Mouse (Mus musculus): ENCODE measurements around the gene Dysf. TPM values are rescaled to one million over a fixed set of nuclear protein-coding genes. Genes with fewer than 3 reads are reported as not detected.

The Dysf gene
- polyA plus RNA-seq, 1 experiment from 2014 or later, result 9.4 TPM

DNA sequence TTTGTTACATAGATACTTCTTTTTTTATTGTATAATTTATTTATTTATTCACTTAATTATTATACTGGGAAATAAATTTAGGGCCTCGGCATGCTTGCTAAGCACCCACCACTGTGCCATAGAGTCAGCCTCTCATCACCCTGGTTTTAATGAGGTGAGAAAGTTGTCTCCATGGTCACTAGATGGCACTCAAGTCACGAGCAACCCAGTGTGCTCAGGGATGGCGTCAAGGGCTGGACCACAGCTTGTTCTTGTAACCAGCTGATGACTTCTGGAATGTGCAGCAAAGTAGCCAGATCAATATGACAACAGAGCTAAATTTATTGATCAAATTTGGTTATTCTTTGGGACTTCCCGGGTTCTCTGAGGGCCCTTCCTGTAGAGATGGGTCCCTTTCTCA is 85.1 kb downstream of the Dysf start:
- no peaks in the 10 kb centered on the region for H3K36me3 ChIP-seq (ENCODE audit: control insufficient read depth, insufficient read depth, low read length)
- H3K4me3 ChIP-seq (ENCODE audit: low read length), result no peak overlapping the region
- H3K9me3 ChIP-seq (ENCODE audit: control insufficient read depth, low read length), result peaks cover 3% of the 10 kb centered on the region; the same call in 1 of the 2 replicates
- H3K4me1 ChIP-seq (replicated peaks; ENCODE audit: control insufficient read depth, insufficient read depth, low read length), result no peaks in the 10 kb centered on the region
- 13% methylated on average over 4 of the region's 4 CpGs for WGBS
- no peaks in the 10 kb centered on the region for H3K27me3 ChIP-seq (ENCODE audit: control insufficient read depth, insufficient read depth, low read depth, low read length)
- H3K9ac ChIP-seq (ENCODE audit: low read length), result no peak overlapping the region
- no peak overlapping the region for H3K27ac ChIP-seq (ENCODE audit: low read length)
- no peak overlapping the region for H3K4me2 ChIP-seq (ENCODE audit: low read depth, low read length)
- ATAC-seq (ENCODE audit: low read depth), result peak; percentile 59; the same call in 1 of the 2 replicates

DNA sequence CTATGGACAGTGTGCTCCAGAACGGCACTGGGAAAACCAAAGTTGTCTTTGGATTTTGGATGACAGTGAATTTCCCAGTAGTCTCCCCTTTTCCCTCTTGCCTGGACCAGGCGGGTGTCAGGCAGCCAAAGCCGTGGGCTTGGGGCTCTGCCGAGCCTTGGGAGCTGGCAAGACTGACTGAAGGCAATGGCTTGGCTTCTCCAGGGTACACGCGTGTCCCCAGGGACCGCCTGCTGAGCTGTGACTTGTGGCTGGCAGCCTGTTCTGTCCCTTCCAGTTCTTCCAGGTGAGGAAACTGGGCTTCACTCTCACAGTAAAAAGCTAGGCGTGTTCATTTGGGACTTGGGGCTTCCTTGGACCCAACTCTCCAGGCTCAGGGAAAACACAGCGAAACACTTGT is 86.1 kb downstream of the Dysf start:
- ATAC-seq (ENCODE audit: low read depth), result no peak

DNA sequence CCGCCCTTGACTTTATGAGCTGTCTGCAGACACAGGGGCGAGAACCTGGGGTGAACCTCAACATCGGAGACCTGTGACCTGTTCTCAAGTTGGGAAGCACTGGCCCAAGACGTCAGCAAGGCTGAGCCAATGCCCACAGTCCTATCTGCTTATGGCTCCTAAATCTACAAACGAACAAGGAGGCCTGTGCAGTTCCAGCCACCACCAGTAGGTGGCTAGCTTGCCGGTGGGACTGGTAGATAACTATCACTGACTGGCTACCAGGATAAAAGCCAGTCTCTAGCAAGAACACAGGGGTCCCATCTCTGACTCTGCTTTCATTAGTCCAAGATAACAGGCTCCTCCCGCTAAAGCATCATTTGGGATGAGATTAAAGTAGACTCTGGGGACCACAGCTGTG is 86.6 kb downstream of the Dysf start:
- Histone ChIP-seq H3K9me3 (ENCODE audit: control insufficient read depth, low read length) (no peaks in the 10 kb centered on the region), H3K4me3 (ENCODE audit: low read length) (no peak overlapping the region)
- no peak; the same call in 1 of the 2 replicates for ATAC-seq (ENCODE audit: low read depth)

More for the DNA sequence above, 86.1 kb downstream of the Dysf start:
- Histone ChIP-seq H3K4me3 (ENCODE audit: low read length) (no peak overlapping the region), H3K9me3 (ENCODE audit: control insufficient read depth, low read length) (peaks cover 3% of the 10 kb centered on the region; the same call in 1 of the 2 replicates), H3K27ac (ENCODE audit: low read length) (no peak overlapping the region), H3K36me3 (ENCODE audit: control insufficient read depth, insufficient read depth, low read length) (no peaks in the 10 kb centered on the region), H3K4me1 (replicated peaks; ENCODE audit: control insufficient read depth, insufficient read depth, low read length) (no peaks in the 10 kb centered on the region), H3K9ac (ENCODE audit: low read length) (no peak overlapping the region), H3K4me2 (ENCODE audit: low read depth, low read length) (no peak overlapping the region), H3K27me3 (ENCODE audit: control insufficient read depth, insufficient read depth, low read depth, low read length) (no peaks in the 10 kb centered on the region)
- 86% methylated on average over 9 of the region's 9 CpGs for WGBS

DNA sequence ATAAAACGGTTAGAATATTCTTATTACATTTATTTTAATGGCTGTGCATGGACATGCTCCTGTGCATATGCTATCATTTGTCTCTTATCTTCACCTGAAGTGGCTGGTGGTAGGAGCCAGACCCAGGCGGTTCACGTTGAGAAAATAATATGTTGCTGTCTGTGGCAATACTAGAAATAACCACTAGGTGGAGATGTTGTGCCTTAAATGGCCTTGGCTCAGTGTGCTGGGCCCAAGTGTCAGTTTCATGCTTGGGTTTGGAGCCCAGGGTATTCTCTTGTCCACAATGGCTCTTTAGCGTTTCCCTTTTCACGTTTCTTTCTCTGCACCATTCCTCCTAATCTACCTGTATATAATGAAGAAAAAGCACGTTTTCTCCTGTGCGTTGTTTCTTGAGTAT is 87.5 kb downstream of the Dysf start:
- WGBS, result 12% methylated on average over 7 of the region's 7 CpGs
- Histone ChIP-seq H3K36me3 (ENCODE audit: control insufficient read depth, insufficient read depth, low read length) (no peaks in the 10 kb centered on the region), H3K27me3 (ENCODE audit: control insufficient read depth, insufficient read depth, low read depth, low read length) (no peaks in the 10 kb centered on the region), H3K9ac (ENCODE audit: low read length) (no peak overlapping the region), H3K4me3 (ENCODE audit: low read length) (no peak overlapping the region), H3K4me1 (replicated peaks; ENCODE audit: control insufficient read depth, insufficient read depth, low read length) (no peaks in the 10 kb centered on the region), H3K9me3 (ENCODE audit: control insufficient read depth, low read length) (no peaks in the 10 kb centered on the region), H3K27ac (ENCODE audit: low read length) (no peak overlapping the region), H3K4me2 (ENCODE audit: low read depth, low read length) (no peak overlapping the region)
- peak; percentile 60 for ATAC-seq (ENCODE audit: low read depth)

More for the DNA sequence above, 86.6 kb downstream of the Dysf start:
- Histone ChIP-seq H3K4me2 (ENCODE audit: low read depth, low read length) (no peak overlapping the region), H3K9ac (ENCODE audit: low read length) (no peak overlapping the region), H3K27ac (ENCODE audit: low read length) (no peak overlapping the region), H3K36me3 (ENCODE audit: control insufficient read depth, insufficient read depth, low read length) (no peaks in the 10 kb centered on the region), H3K27me3 (ENCODE audit: control insufficient read depth, insufficient read depth, low read depth, low read length) (no peaks in the 10 kb centered on the region), H3K4me1 (replicated peaks; ENCODE audit: control insufficient read depth, insufficient read depth, low read length) (no peaks in the 10 kb centered on the region)
- 21% methylated on average over 7 of the region's 7 CpGs for WGBS

DNA sequence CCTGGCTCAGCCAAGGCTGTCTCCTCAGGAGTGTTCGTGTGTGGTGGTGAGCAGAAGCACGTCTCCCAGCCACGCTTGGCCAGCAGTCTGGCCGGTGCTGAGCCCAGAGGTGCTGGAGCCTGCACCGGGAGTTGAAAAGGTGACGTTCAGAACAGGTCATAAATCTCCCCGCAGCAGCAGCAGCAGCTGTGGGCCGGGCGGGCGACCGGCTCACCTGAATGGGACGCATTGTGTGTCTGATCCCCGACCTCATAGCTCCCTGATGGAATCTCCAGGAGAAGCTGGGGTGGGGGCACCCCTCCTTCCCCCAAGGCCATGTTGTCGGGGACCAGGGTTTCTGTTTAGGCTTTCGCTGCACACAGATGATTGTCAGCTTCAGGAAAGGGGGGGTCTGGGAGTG is 93.6 kb downstream of the Dysf start:
- WGBS, result 23% methylated on average over 15 of the region's 15 CpGs
- peaks cover 9% of the 10 kb centered on the region for H3K27me3 ChIP-seq (ENCODE audit: control insufficient read depth, insufficient read depth, low read depth, low read length)
- no peak overlapping the region for H3K4me3 ChIP-seq (ENCODE audit: low read length)
- H3K4me1 ChIP-seq (replicated peaks; ENCODE audit: control insufficient read depth, insufficient read depth, low read length), result peaks cover 7% of the 10 kb centered on the region
- H3K36me3 ChIP-seq (ENCODE audit: control insufficient read depth, insufficient read depth, low read length), result no peaks in the 10 kb centered on the region
- H3K9me3 ChIP-seq (ENCODE audit: control insufficient read depth, low read length), result no peaks in the 10 kb centered on the region
- no peak overlapping the region for H3K4me2 ChIP-seq (ENCODE audit: low read depth, low read length)
- H3K9ac ChIP-seq (ENCODE audit: low read length), result no peak overlapping the region
- ATAC-seq (ENCODE audit: low read depth), result no peak
- no peak overlapping the region for H3K27ac ChIP-seq (ENCODE audit: low read length)

DNA sequence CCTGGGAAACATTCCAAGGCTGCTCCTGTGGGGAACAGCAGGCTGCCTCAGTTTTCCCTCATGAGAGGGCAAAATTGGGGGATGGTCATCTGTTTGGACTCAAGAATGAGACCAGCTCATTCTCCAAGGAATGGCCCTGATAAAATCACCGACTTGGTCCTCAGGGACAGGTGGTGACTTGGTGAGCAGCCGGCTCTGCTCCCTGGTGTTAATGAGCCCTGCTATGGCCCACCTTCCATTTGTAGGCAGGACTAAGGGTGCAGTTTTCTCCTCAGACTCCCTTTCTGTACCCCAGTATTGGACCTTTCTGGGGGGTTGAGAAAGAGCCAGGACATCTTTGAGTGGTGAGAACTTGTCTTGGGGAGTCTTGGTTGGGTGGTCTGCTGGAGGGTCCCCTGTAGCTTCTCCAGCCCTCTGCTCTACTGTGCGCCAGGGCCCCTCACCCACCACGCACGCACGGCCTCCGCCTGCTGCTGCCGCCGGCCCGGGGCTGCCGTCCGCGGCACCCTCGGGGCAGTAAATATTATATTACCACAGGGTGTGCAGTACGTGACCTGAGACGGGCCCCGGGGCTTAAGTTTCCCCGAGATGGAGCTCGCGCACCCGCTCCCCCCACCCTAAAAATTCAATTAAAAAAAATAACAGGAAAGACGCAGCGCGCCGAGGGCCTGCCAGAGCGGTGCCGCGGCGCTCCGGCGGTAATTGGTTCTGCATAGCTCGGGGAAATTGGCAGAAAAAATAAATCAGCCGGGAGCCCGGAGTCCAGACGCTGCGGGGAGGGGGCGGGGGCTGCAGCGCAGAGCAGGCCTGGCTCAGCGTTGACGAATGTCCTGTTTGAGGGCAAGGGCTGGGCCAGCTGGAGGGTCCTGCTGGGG is 97.0 kb downstream of the Dysf start:
- H3K36me3 ChIP-seq (ENCODE audit: control insufficient read depth, insufficient read depth, low read length), result no peaks in the 10 kb centered on the region
- 1% methylated on average over 40 of the region's 40 CpGs for WGBS
- H3K4me3 ChIP-seq (ENCODE audit: low read length), result peak overlapping the region; percentile 36
- H3K27me3 ChIP-seq (ENCODE audit: control insufficient read depth, insufficient read depth, low read depth, low read length), result peaks cover 9% of the 10 kb centered on the region
- ATAC-seq (ENCODE audit: low read depth), result peak; percentile 63
- H3K27ac ChIP-seq (ENCODE audit: low read length), result no peak overlapping the region
- H3K4me2 ChIP-seq (ENCODE audit: low read depth, low read length), result peak overlapping the region; percentile 53
- H3K9me3 ChIP-seq (ENCODE audit: control insufficient read depth, low read length), result no peaks in the 10 kb centered on the region
- peak overlapping the region; percentile 42 for H3K9ac ChIP-seq (ENCODE audit: low read length)
- H3K4me1 ChIP-seq (replicated peaks; ENCODE audit: control insufficient read depth, insufficient read depth, low read length), result peaks cover 7% of the 10 kb centered on the region

DNA sequence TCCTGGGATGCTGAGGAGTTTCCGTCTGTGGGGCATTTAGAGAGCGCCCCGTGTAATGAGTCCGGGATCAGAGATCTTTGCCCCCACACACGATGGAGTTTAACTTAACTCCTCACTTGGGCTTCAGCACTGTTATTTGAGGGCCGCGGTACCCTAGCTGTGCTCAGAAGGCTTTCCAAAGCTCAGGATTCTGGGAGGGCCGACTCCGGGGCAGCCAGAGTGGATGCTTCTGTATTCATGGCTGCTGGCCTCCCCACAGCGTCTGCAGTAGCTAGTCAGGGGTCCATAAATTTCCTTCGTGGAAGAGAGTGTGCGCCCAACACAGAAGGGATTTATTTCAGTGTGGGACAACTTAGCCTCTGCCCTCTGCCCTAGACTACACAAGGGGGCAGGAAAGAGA is 97.7 kb downstream of the Dysf start:
- Histone ChIP-seq H3K4me2 (ENCODE audit: low read depth, low read length) (peak overlapping the region; percentile 53), H3K27ac (ENCODE audit: low read length) (no peak overlapping the region), H3K9me3 (ENCODE audit: control insufficient read depth, low read length) (no peaks in the 10 kb centered on the region), H3K9ac (ENCODE audit: low read length) (peak overlapping the region; percentile 42), H3K4me3 (ENCODE audit: low read length) (peak overlapping the region; percentile 36), H3K4me1 (replicated peaks; ENCODE audit: control insufficient read depth, insufficient read depth, low read length) (peaks cover 7% of the 10 kb centered on the region), H3K27me3 (ENCODE audit: control insufficient read depth, insufficient read depth, low read depth, low read length) (peaks cover 9% of the 10 kb centered on the region), H3K36me3 (ENCODE audit: control insufficient read depth, insufficient read depth, low read length) (no peaks in the 10 kb centered on the region)
- WGBS, result 18% methylated on average over 12 of the region's 12 CpGs
- ATAC-seq (ENCODE audit: low read depth), result no peak

DNA sequence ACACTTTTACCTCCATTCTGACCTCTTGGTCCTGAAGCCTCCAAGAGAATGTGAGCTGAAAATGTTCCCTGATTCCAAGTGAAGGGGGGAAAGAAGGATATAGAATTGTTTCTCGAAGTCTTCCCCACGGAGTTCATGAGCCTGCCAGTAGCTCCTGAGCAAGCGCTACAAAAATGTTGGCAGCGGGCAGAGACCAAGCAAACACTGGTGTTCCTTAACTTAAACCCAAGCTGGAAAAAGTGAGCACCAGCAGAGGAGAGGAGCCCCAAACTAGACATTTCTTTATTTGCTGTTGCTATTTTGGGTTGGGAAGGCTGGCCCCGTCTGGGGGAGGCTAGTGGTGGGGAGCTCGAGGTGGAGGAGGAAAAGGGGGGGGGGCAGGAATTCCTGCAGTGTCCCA is 102.0 kb downstream of the Dysf start:
- no peak overlapping the region for H3K4me2 ChIP-seq (ENCODE audit: low read depth, low read length)
- no peaks in the 10 kb centered on the region for H3K27me3 ChIP-seq (ENCODE audit: control insufficient read depth, insufficient read depth, low read depth, low read length)
- H3K27ac ChIP-seq (ENCODE audit: low read length), result no peak overlapping the region
- ATAC-seq (ENCODE audit: low read depth), result no peak
- H3K4me1 ChIP-seq (replicated peaks; ENCODE audit: control insufficient read depth, insufficient read depth, low read length), result peaks cover 7% of the 10 kb centered on the region
- 48% methylated on average over 6 of the region's 6 CpGs for WGBS
- no peaks in the 10 kb centered on the region for H3K9me3 ChIP-seq (ENCODE audit: control insufficient read depth, low read length)
- no peak overlapping the region for H3K9ac ChIP-seq (ENCODE audit: low read length)
- no peak overlapping the region for H3K4me3 ChIP-seq (ENCODE audit: low read length)
- no peaks in the 10 kb centered on the region for H3K36me3 ChIP-seq (ENCODE audit: control insufficient read depth, insufficient read depth, low read length)

DNA sequence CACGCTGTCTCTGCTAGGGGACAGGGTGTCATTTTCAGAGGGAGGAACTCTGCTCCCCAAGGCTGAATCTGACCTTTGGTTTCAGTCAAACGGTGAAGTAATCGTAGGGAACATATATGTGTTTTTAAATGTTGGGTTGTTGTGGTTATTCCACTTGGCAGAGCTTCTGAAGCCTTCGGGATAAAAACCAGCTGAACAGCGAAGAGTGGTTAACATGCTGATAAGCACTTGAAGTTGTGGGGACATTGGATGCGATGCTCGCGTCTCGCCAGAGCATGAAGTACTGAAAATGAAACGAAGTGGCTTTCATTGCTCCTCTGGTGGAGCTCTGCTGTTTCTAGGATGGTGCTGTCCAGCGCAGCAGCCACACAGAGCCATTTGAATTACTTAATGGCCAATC is 102.7 kb downstream of the Dysf start:
- 55% methylated on average over 11 of the region's 11 CpGs for WGBS
- no peak overlapping the region for H3K27ac ChIP-seq (ENCODE audit: low read length)
- H3K27me3 ChIP-seq (ENCODE audit: control insufficient read depth, insufficient read depth, low read depth, low read length), result no peaks in the 10 kb centered on the region
- no peaks in the 10 kb centered on the region for H3K36me3 ChIP-seq (ENCODE audit: control insufficient read depth, insufficient read depth, low read length)
- no peaks in the 10 kb centered on the region for H3K9me3 ChIP-seq (ENCODE audit: control insufficient read depth, low read length)
- ATAC-seq (ENCODE audit: low read depth), result no peak
- H3K4me3 ChIP-seq (ENCODE audit: low read length), result no peak overlapping the region
- peaks cover 3% of the 10 kb centered on the region for H3K4me1 ChIP-seq (replicated peaks; ENCODE audit: control insufficient read depth, insufficient read depth, low read length)
- H3K9ac ChIP-seq (ENCODE audit: low read length), result no peak overlapping the region
- no peak overlapping the region for H3K4me2 ChIP-seq (ENCODE audit: low read depth, low read length)

Measured in lung, embryonic 16.5 days (tissue).